Mouse (Mus musculus): ENCODE data around the gene Tipin. TPM values are rescaled to one million over a fixed set of nuclear protein-coding genes. Genes with fewer than 3 reads are reported as not detected.
"Not testable (repeated sequence)": the region's sequence is repeated elsewhere in the genome, so short reads cannot be mapped to it uniquely, and the experiment has no call there.

Tipin gene
- polyA plus RNA-seq, 1 experiment from 2014 or later, result 284 TPM

DNA sequence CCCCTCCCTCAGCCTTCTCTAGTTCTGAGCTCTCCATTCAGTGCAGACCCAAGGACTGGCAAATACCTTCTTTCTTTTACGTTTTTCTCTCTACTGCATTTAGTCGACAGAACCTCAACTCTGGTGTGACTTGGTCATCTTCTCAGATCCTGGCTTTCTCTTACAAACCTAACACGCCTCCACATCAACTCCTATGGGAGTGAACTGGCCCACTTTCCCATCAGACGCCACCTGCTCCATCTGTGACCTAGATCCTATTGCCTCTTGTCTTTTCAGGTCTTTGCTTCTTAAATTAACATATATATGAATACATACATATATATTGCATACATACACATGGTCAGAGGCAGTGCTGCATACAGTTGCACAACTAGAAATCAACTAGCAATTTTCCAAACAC is 7.6 kb upstream of the Tipin start:
- Histone ChIP-seq H3K4me1 (replicated peaks) (no peaks in the 10 kb centered on the region), H3K36me3 (no peaks in the 10 kb centered on the region), H3K27me3 (no peaks in the 10 kb centered on the region), H3K9ac (no peak overlapping the region), H3K4me3 (replicated peaks) (no peak overlapping the region), H3K4me2 (no peak overlapping the region), H3K9me3 (replicated peaks) (no peaks in the 10 kb centered on the region), H3K27ac (no peak overlapping the region)
- no peak for DNase-seq
- ATAC-seq (ENCODE audit: low read depth), result no peak
- 60% methylated on average over 4 of the region's 4 CpGs for WGBS (ENCODE audit: insufficient replicate concordance)

DNA sequence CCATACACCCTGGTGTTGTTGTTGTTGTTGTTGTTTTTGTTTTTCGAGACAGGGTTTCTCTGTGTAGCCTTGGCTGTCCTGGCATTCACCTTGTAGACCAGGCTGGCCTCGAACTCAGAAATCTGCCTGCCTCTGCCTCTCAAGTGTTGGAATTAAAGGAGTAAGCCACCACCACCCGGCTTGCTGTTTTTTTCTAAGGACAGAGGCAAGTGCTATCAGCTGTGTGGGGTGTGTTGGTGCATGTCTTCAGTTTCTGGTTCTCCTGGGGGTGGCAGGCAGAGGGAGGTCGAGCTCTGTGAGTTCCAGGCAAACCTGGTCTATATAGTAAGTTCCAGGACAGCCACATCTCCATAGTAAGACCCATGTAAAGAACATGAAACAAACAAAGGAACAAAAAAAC is 7.1 kb upstream of the Tipin start:
- Histone ChIP-seq H3K36me3 (no peaks in the 10 kb centered on the region), H3K27ac (no peak overlapping the region), H3K9ac (no peak overlapping the region), H3K9me3 (replicated peaks) (no peaks in the 10 kb centered on the region), H3K4me1 (replicated peaks) (no peaks in the 10 kb centered on the region), H3K27me3 (no peaks in the 10 kb centered on the region), H3K4me2 (no peak overlapping the region), H3K4me3 (replicated peaks) (no peak overlapping the region)
- DNase-seq (no peak), ATAC-seq (ENCODE audit: low read depth) (no peak)
- 60% methylated on average over 4 of the region's 4 CpGs for WGBS (ENCODE audit: insufficient replicate concordance)

- no peaks in the 10 kb centered on the region for H3K4me1 ChIP-seq (replicated peaks)
- H3K27me3 ChIP-seq, result no peaks in the 10 kb centered on the region
- ATAC-seq (ENCODE audit: low read depth) (no peak), DNase-seq (no peak)
- H3K36me3 ChIP-seq, result no peaks in the 10 kb centered on the region
- H3K27ac ChIP-seq, result no peak overlapping the region
- 49% methylated on average over 1 of the region's 1 CpGs for WGBS (ENCODE audit: insufficient replicate concordance)
- H3K4me2 ChIP-seq, result no peak overlapping the region
- H3K4me3 ChIP-seq (replicated peaks), result no peak overlapping the region
- H3K9me3 ChIP-seq (replicated peaks), result no peaks in the 10 kb centered on the region
- H3K9ac ChIP-seq, result no peak overlapping the region
Measured at GRCm38 (mm10) chr9:64274919-64275318, 6.5 kb upstream of the Tipin start.

DNA sequence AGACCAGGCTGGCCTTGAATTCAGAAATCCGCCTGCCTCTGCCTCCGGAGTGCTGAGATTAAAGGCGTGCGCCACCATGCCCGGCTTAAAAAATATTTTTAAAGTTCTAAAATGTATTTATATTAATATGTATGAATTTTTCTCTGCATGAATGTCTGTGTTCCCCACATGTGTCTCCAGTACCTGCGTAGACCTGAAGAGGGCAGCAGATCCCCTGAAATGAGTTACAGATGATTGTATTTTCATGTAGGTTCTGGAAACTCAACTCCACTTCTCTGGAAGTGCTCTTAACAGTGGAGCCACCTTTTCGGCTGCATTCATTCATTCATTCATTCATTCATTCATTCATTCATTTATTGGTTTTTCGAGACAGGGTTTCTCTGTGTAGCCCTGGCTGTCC is 3.7 kb upstream of the Tipin start:
- H3K27me3 ChIP-seq, result no peaks in the 10 kb centered on the region
- no peaks in the 10 kb centered on the region for H3K36me3 ChIP-seq
- peaks cover 11% of the 10 kb centered on the region for H3K4me1 ChIP-seq (replicated peaks)
- H3K9me3 ChIP-seq (replicated peaks), result no peaks in the 10 kb centered on the region
- no peak overlapping the region for H3K9ac ChIP-seq
- ATAC-seq (ENCODE audit: low read depth), result no peak
- no peak overlapping the region for H3K4me3 ChIP-seq (replicated peaks)
- no peak overlapping the region for H3K27ac ChIP-seq
- DNase-seq, result peak; percentile 66
- H3K4me2 ChIP-seq, result no peak overlapping the region
- WGBS (ENCODE audit: insufficient replicate concordance), result 36% methylated on average over 8 of the region's 8 CpGs

GRCm38 (mm10) chr9:64278665-64279310 is 2.6 kb upstream of the Tipin start:
- ATAC-seq (ENCODE audit: low read depth) (no peak), DNase-seq (no peak)
- peaks cover 21% of the 10 kb centered on the region for H3K4me1 ChIP-seq (replicated peaks)
- 0 out of 2 replicates have a peak, but pooled peaks cover 4% of the 10 kb centered on the region for H3K36me3 ChIP-seq
- H3K9ac ChIP-seq, result no peak overlapping the region
- no peak overlapping the region for H3K4me2 ChIP-seq
- no peaks in the 10 kb centered on the region for H3K9me3 ChIP-seq (replicated peaks)
- no peak overlapping the region for H3K27ac ChIP-seq
- no peak overlapping the region for H3K4me3 ChIP-seq (replicated peaks)
- no peaks in the 10 kb centered on the region for H3K27me3 ChIP-seq
- 83% methylated on average over 6 of the region's 6 CpGs for WGBS (ENCODE audit: insufficient replicate concordance)

DNA sequence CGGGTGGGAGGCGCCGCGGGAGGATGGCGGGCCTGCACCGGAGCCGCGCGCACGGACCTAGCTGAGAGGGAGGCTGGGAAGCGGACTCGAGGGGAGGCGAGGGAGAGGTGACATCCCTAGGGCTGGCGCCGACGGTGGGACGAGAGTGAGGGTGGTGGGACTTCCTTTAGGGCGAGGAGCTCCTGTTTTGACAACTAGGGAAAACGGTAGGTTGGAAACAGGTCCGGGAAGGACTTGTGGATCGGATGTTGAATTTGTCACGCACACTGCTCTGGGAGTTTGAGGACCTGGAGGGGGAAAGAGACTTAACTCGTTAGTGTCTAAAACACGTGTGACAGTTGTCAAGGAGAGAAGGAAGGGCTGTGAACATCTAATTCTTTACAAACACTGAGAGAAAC is 399 bp downstream of the Tipin start:
- Histone ChIP-seq H3K27me3 (no peaks in the 10 kb centered on the region), H3K4me2 (peak overlapping the region; percentile 90), H3K9ac (peak overlapping the region; percentile 95), H3K4me3 (replicated peaks) (peak overlapping the region; percentile 85), H3K9me3 (replicated peaks) (no peaks in the 10 kb centered on the region), H3K36me3 (peaks cover 24% of the 10 kb centered on the region), H3K4me1 (replicated peaks) (peaks cover 37% of the 10 kb centered on the region), H3K27ac (peak overlapping the region; percentile 87)
- ATAC-seq (ENCODE audit: low read depth) (peak; percentile 85), DNase-seq (no peak)
- WGBS (ENCODE audit: insufficient replicate concordance), result under 1% methylated on average over 24 of the region's 24 CpGs

- peaks cover 37% of the 10 kb centered on the region for H3K4me1 ChIP-seq (replicated peaks)
- peak overlapping the region; percentile 87 for H3K27ac ChIP-seq
- DNase-seq (no peak), ATAC-seq (ENCODE audit: low read depth) (no peak)
- H3K9me3 ChIP-seq (replicated peaks), result no peaks in the 10 kb centered on the region
- H3K27me3 ChIP-seq, result no peaks in the 10 kb centered on the region
- peaks cover 31% of the 10 kb centered on the region for H3K36me3 ChIP-seq
- 10% methylated on average over 5 of the region's 5 CpGs for WGBS (ENCODE audit: insufficient replicate concordance)
- H3K4me2 ChIP-seq, result peak overlapping the region; percentile 90
- peak overlapping the region; percentile 95 for H3K9ac ChIP-seq
- H3K4me3 ChIP-seq (replicated peaks), result peak overlapping the region; percentile 85
Measured at GRCm38 (mm10) chr9:64282404-64282987, 1.1 kb downstream of the Tipin start.

- not testable (repeated sequence) for H3K4me3 ChIP-seq (replicated peaks); DNase-seq; H3K9ac ChIP-seq; H3K27ac ChIP-seq; ATAC-seq (ENCODE audit: low read depth); H3K27me3 ChIP-seq; H3K9me3 ChIP-seq (replicated peaks); H3K4me2 ChIP-seq; H3K4me1 ChIP-seq (replicated peaks)
- H3K36me3 ChIP-seq, result peaks cover 92% of the 10 kb centered on the region
- WGBS (ENCODE audit: insufficient replicate concordance), result 89% methylated on average over 4 of the region's 4 CpGs
Measured at GRCm38 (mm10) chr9:64303086-64303485, 21.7 kb downstream of the Tipin start.

GRCm38 (mm10) chr9:64306476-64307312 is 25.3 kb downstream of the Tipin start:
- Histone ChIP-seq H3K4me2 (no peak overlapping the region), H3K9me3 (replicated peaks) (no peaks in the 10 kb centered on the region), H3K36me3 (peaks cover 76% of the 10 kb centered on the region), H3K4me1 (replicated peaks) (0 out of 2 replicates have a peak, but pooled peaks cover 2% of the 10 kb centered on the region), H3K27me3 (no peaks in the 10 kb centered on the region), H3K4me3 (replicated peaks) (no peak overlapping the region), H3K9ac (no peak overlapping the region), H3K27ac (no peak overlapping the region)
- whole genome bisulfite sequencing (ENCODE audit: insufficient replicate concordance), result 62% methylated on average over 6 of the region's 6 CpGs
- no peak for ATAC-seq (ENCODE audit: low read depth)
- no peak for DNase-seq

- 79% methylated on average over 16 of the region's 16 CpGs for WGBS (ENCODE audit: insufficient replicate concordance)
- no peak overlapping the region for H3K27ac ChIP-seq
- no peak for ATAC-seq (ENCODE audit: low read depth)
- no peaks in the 10 kb centered on the region for H3K9me3 ChIP-seq (replicated peaks)
- no peak overlapping the region for H3K4me2 ChIP-seq
- no peak overlapping the region for H3K4me3 ChIP-seq (replicated peaks)
- no peak for DNase-seq
- peaks cover 46% of the 10 kb centered on the region for H3K36me3 ChIP-seq
- H3K27me3 ChIP-seq, result no peaks in the 10 kb centered on the region
- no peak overlapping the region for H3K9ac ChIP-seq
- H3K4me1 ChIP-seq (replicated peaks), result 0 out of 2 replicates have a peak, but pooled peaks cover 2% of the 10 kb centered on the region
Measured at GRCm38 (mm10) chr9:64310996-64311785, 29.8 kb downstream of the Tipin start.

- H3K4me3 ChIP-seq (replicated peaks), result no peak overlapping the region
- H3K27ac ChIP-seq, result no peak overlapping the region
- ATAC-seq (ENCODE audit: low read depth), result no peak
- peaks cover 43% of the 10 kb centered on the region for H3K36me3 ChIP-seq
- H3K27me3 ChIP-seq, result no peaks in the 10 kb centered on the region
- 30% methylated on average over 1 of the region's 1 CpGs for WGBS (ENCODE audit: insufficient replicate concordance)
- no peak overlapping the region for H3K9ac ChIP-seq
- no peaks in the 10 kb centered on the region for H3K9me3 ChIP-seq (replicated peaks)
- H3K4me1 ChIP-seq (replicated peaks), result no peaks in the 10 kb centered on the region
- H3K4me2 ChIP-seq, result no peak overlapping the region
- DNase-seq, result no peak
Measured at GRCm38 (mm10) chr9:64312128-64312527, 30.7 kb downstream of the Tipin start.
